Mouse (Mus musculus): ENCODE measurements around the gene Tiam2.

The Tiam2 gene

GRCm38 (mm10) chr17:3326148-3326902, at the start of gene Tiam2:
Tiam2 (plus strand) TSS chr17:3326573.
- DNase-seq: peak; percentile 2 to 10

DNA sequence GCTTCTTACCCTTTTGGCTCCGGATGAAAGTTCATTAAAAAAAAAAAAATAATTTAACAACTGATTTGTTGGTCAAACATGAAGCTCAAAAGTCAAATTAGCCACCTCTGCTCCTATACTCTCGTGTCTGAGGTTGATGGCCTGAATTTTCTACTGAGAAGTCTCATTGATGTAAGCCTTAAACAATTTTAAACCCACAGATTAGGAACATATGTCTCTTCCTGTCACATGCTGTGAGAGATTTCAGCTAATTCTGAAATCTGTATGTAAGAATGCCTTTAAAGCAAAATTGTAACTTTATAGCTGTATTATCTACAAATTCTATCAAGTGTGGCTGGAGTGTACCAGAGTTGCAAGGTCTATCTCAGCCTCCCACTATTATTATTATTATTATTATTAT, 46.1 kb upstream of the Tiam2 start:
- no peak for DNase-seq

DNA sequence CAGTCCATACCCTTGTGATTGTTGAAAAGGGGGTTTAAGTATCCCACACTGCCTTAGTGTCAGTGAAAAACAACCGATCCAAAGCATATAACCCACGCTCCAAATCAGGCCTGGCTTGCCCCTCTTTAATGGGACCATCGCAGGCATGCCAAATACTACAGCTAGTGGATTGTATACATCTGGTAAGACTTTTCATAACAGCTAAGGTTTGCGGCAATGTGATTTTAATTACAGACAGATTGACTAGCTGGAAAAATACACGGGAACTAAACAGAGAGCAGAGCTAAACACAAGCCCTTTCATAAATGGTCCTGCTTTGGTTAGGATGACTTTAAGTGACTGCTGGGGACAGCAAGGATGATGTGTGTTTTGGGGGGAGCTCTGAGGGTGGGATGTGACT, 44.4 kb upstream of the Tiam2 start:
- DNase-seq: no peak

GRCm38 (mm10) chr17:3285030-3285671, 41.2 kb upstream of the Tiam2 start:
- DNase-seq: no peak

DNA sequence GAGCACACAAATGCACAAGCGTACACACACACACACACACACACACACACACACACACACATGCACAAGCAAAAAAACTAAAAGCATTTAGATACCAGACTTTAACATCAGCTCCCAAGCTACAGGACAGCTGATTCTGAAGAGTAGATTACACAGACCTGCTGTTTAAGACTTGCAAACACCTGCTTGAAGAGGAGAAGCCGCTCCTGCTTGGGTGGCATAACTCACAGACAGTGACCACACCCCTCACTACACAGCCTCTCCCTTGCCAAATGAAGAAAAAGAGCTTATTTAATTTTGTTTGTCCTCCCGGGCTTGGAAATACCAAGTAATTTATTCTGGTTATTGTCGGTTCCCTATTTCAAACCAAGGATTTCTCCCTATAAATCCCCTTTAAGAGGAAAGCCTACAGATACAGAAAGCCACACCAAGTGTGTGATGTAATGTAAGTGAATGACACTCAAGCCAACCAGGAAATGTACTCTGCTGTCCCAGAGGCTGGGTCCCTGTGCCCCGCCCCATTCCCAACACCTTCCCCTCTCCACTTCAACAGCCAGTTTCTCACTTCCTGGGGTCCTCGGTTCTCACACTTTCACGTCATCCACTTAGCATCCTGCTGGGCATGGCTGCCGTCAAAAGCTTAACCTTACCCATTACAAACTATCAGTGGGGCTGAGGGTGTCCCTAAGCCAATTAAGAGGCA, 40.1 kb upstream of the Tiam2 start:
- DNase-seq: no peak

- peak; percentile 61 to 70 for DNase-seq
These were observed 38.0 kb upstream of the Tiam2 start for GRCm38 (mm10) chr17:3288341-3288740.

GRCm38 (mm10) chr17:3295097-3295496, 31.3 kb upstream of the Tiam2 start:
- DNase-seq: no peak

DNA sequence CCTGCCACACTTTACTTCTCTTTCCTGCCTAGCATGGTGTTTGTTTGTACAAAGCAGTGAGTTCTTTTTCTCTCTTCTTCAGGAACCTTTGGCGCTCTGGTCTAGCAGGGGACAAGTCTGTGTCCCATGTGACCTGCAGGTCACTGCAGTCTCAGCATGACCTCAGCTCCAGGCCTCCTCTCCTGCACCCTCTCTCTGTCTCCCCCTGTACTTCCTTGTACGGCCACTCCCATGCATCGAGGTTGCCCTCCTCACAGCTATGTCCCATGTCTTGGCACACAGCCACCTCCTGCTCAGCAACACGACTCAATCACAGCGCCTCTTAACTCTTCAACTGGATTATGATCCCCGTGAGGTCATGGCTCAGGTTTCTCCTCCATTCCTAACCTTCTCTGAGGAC, 26.9 kb upstream of the Tiam2 start:
- DNase-seq: no peak

DNA sequence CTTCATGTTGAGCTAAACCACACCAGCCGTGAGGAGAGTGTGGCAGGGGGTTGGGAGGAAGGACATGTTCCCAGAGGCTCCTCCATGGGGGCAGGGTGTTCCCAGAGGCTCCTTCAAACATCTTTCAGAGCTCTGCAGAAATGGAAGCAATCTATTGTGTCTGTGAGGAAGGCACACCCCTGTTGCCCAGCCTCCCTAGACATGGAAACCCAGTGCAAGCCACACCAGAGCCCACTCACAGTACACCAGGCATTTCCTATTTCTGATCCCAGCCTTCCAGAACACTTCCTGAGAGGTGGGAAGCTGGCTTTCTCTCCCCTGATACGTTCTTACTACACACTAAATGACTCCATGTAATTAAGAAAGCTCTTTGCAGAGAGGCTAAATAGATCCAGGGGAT, 20.4 kb upstream of the Tiam2 start:
- DNase-seq: no peak

GRCm38 (mm10) chr17:3313711-3314624, 12.4 kb upstream of the Tiam2 start:
- peak; percentile 80 to 84 for DNase-seq

DNA sequence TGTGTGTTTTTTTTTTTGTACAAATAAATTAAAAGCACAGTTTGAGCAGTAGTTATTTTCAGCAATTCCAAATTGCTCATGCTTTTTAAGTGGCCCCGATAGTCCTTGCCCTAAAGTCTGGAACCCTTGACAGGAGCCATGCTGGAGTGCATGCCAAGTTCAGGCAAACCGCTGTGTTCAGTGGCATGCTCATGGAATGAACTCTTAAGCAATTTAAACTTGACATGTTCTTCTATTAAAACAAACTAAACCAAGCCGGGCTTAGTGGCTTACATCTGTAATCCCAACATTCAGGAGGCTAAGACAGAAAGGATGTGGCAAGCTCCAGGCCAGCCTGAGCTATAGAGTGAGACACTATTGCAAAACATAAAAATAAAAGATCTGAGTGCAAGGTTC, 11.8 kb upstream of the Tiam2 start:
- no peak for DNase-seq

GRCm38 (mm10) chr17:3315581-3315980, 10.8 kb upstream of the Tiam2 start:
- DNase-seq: no peak

DNA sequence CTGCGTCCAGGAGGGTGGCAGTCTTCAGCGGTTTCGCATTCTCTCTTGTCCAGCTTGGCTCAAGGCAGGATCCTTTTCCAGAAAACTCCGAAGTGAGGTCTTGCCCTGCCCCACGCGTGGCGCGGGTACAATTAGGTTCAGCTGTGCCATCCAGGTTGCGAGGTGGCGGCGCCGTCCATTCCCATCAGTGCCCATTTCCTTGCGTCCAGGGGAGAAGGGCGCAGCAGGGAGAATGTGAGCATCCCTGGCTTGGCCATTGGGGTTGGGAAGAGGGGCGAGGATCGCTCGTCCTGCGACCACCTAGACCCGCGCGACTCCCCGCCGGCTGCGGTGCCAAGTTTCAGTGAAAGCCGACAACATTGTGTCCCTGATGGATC, 518 bp downstream of the Tiam2 start:
- no peak for DNase-seq

DNA sequence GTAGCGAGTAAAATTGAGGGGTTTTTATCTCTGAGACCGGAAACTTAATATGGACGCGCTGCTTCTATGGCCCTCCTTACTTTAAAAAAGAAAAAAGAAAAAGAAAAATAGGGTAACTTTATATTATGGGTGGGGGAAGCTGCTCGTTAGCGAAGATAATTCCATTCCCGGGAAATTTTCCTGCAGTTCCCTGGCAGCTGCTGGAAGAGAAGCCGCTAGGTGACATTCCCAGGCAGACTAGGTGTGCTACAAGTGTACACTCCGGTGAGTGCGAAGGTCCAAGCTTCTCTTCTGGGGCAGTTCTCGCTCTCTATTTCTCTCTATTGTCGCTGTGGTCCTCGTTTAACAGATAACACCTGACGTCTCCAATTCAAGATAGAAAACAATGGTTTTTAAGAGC, 962 bp downstream of the Tiam2 start:
- DNase-seq: no peak

GRCm38 (mm10) chr17:3328820-3329219, 2.4 kb downstream of the Tiam2 start:
- DNase-seq: no peak

GRCm38 (mm10) chr17:3329429-3329828, 3.1 kb downstream of the Tiam2 start:
- no peak for DNase-seq

DNA sequence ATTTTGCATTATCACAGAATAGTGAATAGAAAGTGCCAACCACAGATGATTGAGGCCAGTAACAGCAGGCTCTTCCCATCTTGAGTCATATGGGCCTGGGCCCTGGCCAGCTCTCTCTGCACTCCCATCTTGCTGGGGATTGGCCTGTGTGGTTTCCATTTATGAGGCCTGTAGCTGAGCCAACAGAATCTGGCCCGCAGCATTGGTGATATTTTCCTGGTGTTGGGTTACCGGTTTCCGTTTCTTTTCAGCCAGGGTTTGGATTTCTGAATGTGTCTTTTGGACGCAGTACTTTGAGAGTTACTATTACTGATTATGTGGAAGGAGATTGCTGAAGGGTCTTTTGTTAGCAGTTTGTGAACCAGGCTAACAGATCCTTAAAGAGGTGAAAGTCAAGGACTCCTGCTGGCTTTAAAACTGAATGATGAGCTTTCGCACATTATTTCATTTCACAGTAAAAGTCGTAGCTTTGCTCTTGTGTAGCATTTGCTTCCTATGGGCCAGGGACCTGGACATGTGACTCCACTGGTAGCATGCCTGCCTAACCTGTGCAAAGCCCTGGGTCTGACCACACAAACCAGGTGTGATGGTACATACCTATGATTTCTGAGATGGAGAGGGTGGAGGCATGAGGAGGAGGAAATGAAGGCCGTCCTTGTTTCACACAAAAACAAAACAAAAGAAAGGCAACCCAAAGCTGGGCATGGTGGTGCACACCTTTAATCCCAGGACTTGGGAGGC, 5.5 kb downstream of the Tiam2 start:
- no peak for DNase-seq

DNA sequence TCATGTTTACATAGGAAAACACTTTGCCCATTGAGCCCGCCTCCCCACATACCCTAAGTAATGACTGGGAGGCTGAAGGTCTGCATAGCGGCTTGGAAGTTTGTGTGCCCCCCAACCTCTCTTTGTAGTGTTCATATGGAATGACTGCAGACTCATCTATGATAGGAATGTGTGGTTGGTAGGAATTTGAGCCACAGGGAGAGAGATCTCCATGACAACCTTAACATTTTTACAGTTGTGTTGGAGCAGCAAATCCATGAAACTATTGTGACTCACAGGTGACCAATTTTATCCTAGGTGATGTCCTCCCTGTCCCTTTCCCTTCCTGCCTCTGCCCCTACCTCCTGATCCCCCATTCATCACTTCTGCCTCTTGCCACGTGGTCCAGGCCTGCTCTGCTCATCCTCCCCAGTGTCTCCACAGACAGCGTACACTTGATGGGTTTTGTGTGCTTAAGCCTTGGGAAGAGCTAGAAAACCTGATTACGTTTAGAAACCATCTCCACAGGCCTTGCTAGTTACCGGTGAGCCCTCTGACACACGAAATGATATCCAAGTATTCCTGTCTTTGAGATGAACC, 9.9 kb downstream of the Tiam2 start:
- no peak for DNase-seq

DNA sequence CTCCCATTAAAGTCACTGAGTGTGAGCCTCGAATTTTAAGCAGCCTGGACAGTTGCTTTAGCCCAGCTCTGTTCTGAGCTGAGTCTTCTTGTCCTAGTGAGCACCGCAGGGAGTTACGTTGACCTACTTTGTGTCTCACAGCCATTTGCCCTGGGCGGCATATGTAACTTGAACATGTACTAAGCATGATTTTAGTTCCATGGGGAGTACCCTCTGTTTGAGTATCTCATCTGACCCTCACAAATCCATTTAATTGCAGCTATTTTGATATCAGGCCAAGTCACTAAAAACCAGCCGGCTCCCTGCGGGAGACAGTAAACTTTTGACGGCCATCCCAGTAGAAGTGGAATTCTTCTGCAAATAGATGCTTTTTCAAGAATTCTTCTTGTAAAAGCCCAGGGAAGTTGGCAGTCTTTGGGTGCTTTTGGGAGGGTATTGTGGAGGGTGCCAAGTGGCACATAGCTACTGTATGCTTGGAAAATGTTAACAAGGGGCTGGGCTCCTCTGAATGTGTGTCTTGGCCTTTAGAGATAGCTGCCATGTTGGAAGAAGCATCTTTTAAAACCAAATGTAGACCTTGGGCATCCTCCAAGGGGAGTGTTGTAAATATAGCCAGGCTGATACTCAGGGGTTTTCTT, 10.6 kb downstream of the Tiam2 start:
- no peak for DNase-seq

GRCm38 (mm10) chr17:3337525-3337888, 11.1 kb downstream of the Tiam2 start:
- no peak for DNase-seq

- no peak for DNase-seq
These were observed 12.4 kb downstream of the Tiam2 start for GRCm38 (mm10) chr17:3338821-3339220.
